Mouse (Mus musculus) cerebellum, adult 2 months (tissue): Measurements from ENCODE around the gene Wsb1.
"Not testable (repeated sequence)": the region's sequence is repeated elsewhere in the genome, so short reads cannot be mapped to it uniquely, and the experiment has no call there.

Experiments used
- CTCF ChIP-seq: fragments of 200-500 bp; IDR thresholded peaks from 2 replicates; pipeline ENCODE4 v1.5.1; 2011; ENCODE audit warnings: low read depth, mild to moderate bottlenecking, control low read depth, low read length, moderate library complexity, borderline replicate concordance; ENCODE audit not compliant: insufficient read depth
- POLR2A ChIP-seq: fragments of 200-500 bp; IDR thresholded peaks from 2 replicates; pipeline ENCODE4 v1.6.1; 2011; ENCODE audit warnings: low read length, control low read depth, borderline replicate concordance; ENCODE audit not compliant: insufficient read depth

GRCm38 (mm10) chr11:79260126-79260525 is 5.7 kb upstream of the Wsb1 start:
- not testable (repeated sequence) for TF ChIP-seq CTCF, POLR2A
